Mouse (Mus musculus): ENCODE measurements around the gene Fermt1.

- TF ChIP-seq POLR2A (IDR thresholded peaks at IDR 0.05; ENCODE audit: insufficient read depth, low read depth, low read length) = no peak
- no peak for TF ChIP-seq CTCF (IDR thresholded peaks at IDR 0.05)
- no peak for TF ChIP-seq EP300 (IDR thresholded peaks at IDR 0.05; ENCODE audit: insufficient read depth, low read depth, low read length)
These were observed 60.4 kb downstream of the Fermt1 start for GRCm38 (mm10) chr2:132885312-132885711.

Measured in heart, adult 2 months (tissue).